Mouse (Mus musculus): ENCODE results near the gene Bcor. TPM values are rescaled to one million over a fixed set of nuclear protein-coding genes. Genes with fewer than 3 reads are reported as not detected.

Gene Bcor
- polyA plus RNA-seq, 1 experiment from 2014 or later, result 24.6 TPM

DNA sequence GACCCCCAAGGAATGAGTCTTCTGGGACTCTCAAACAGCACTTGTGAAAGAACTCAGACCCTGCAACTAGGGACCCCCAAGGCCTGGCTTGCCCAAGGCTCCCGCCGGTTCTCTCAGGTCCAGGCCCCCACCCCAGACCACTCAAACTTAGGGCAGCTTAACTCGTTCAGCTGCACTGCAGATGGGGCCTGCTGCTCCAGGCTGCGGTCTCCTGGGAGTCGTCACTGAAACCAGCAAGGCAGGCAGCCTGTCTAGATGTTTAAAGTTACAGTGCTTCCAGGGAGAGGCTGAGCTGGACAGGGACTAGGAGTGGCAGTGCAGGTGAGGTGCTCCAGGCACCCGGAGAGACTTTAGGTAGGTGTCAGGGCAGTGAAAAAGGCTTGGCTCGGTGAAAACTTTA, 21.9 kb downstream of the Bcor start:
- H3K4me1 ChIP-seq (replicated peaks; ENCODE audit: control insufficient read depth, insufficient read depth, low read length), result no peaks in the 10 kb centered on the region
- no peak overlapping the region for H3K4me3 ChIP-seq (ENCODE audit: low read depth, low read length)
- H3K4me2 ChIP-seq (replicated peaks; ENCODE audit: low read depth, low read length), result no peak overlapping the region
- no peaks in the 10 kb centered on the region for H3K9me3 ChIP-seq (ENCODE audit: control insufficient read depth, low read length)
- H3K27ac ChIP-seq (ENCODE audit: low read depth, low read length), result peak overlapping the region; percentile 87; the same call in 1 of the 2 replicates
- no peak overlapping the region for H3K9ac ChIP-seq (ENCODE audit: low read depth, low read length)
- DNase-seq (ENCODE audit: low spot score), result peak; percentile 41
- WGBS, result 6% methylated on average over 7 of the region's 7 CpGs
- no peaks in the 10 kb centered on the region for H3K36me3 ChIP-seq (ENCODE audit: control insufficient read depth, insufficient read depth, low read length)
- peaks cover 52% of the 10 kb centered on the region for H3K27me3 ChIP-seq (ENCODE audit: control insufficient read depth, insufficient read depth, low read length)
- ATAC-seq (ENCODE audit: low FRiP score), result no peak

- Histone ChIP-seq H3K4me3 (ENCODE audit: low read depth, low read length) (peak overlapping the region; percentile 28), H3K36me3 (ENCODE audit: control insufficient read depth, insufficient read depth, low read length) (no peaks in the 10 kb centered on the region), H3K9ac (ENCODE audit: low read depth, low read length) (peak overlapping the region; percentile 32), H3K27me3 (ENCODE audit: control insufficient read depth, insufficient read depth, low read length) (peaks cover 61% of the 10 kb centered on the region), H3K4me2 (replicated peaks; ENCODE audit: low read depth, low read length) (peak overlapping the region; percentile 65), H3K9me3 (ENCODE audit: control insufficient read depth, low read length) (no peaks in the 10 kb centered on the region), H3K4me1 (replicated peaks; ENCODE audit: control insufficient read depth, insufficient read depth, low read length) (no peaks in the 10 kb centered on the region), H3K27ac (ENCODE audit: low read depth, low read length) (peak overlapping the region; percentile 87)
- ATAC-seq (ENCODE audit: low FRiP score) (peak; percentile 6; the same call in 1 of the 2 replicates), DNase-seq (ENCODE audit: low spot score) (peak; percentile 47)
- WGBS, result 7% methylated on average over 24 of the region's 25 CpGs
Observed at GRCm38 (mm10) chrX:12137121-12137521, 23.0 kb downstream of the Bcor start.

- Histone ChIP-seq H3K9ac (ENCODE audit: low read depth, low read length) (peak overlapping the region; percentile 32), H3K4me1 (replicated peaks; ENCODE audit: control insufficient read depth, insufficient read depth, low read length) (no peaks in the 10 kb centered on the region), H3K27ac (ENCODE audit: low read depth, low read length) (peak overlapping the region; percentile 87), H3K36me3 (ENCODE audit: control insufficient read depth, insufficient read depth, low read length) (no peaks in the 10 kb centered on the region), H3K27me3 (ENCODE audit: control insufficient read depth, insufficient read depth, low read length) (peaks cover 63% of the 10 kb centered on the region), H3K9me3 (ENCODE audit: control insufficient read depth, low read length) (no peaks in the 10 kb centered on the region), H3K4me2 (replicated peaks; ENCODE audit: low read depth, low read length) (peak overlapping the region; percentile 65), H3K4me3 (ENCODE audit: low read depth, low read length) (peak overlapping the region; percentile 28)
- peak; percentile 62 for DNase-seq (ENCODE audit: low spot score)
- under 1% methylated on average over 46 of the region's 50 CpGs for WGBS
- peak; percentile 30 for ATAC-seq (ENCODE audit: low FRiP score)
Observed at GRCm38 (mm10) chrX:12136261-12137101, 23.7 kb downstream of the Bcor start.

GRCm38 (mm10) chrX:12135121-12136111, 24.7 kb downstream of the Bcor start:
- Histone ChIP-seq H3K9me3 (ENCODE audit: control insufficient read depth, low read length) (no peaks in the 10 kb centered on the region), H3K27me3 (ENCODE audit: control insufficient read depth, insufficient read depth, low read length) (peaks cover 73% of the 10 kb centered on the region), H3K4me2 (replicated peaks; ENCODE audit: low read depth, low read length) (peak overlapping the region; percentile 65), H3K4me3 (ENCODE audit: low read depth, low read length) (peak overlapping the region; percentile 28), H3K4me1 (replicated peaks; ENCODE audit: control insufficient read depth, insufficient read depth, low read length) (0 out of 2 replicates have a peak, but pooled peaks cover 2% of the 10 kb centered on the region), H3K27ac (ENCODE audit: low read depth, low read length) (peak overlapping the region; percentile 87), H3K36me3 (ENCODE audit: control insufficient read depth, insufficient read depth, low read length) (no peaks in the 10 kb centered on the region), H3K9ac (ENCODE audit: low read depth, low read length) (peak overlapping the region; percentile 47)
- WGBS, result under 1% methylated on average over 32 of the region's 75 CpGs
- DNase-seq (ENCODE audit: low spot score) (peak; percentile 78), ATAC-seq (ENCODE audit: low FRiP score) (peak; percentile 51)

DNA sequence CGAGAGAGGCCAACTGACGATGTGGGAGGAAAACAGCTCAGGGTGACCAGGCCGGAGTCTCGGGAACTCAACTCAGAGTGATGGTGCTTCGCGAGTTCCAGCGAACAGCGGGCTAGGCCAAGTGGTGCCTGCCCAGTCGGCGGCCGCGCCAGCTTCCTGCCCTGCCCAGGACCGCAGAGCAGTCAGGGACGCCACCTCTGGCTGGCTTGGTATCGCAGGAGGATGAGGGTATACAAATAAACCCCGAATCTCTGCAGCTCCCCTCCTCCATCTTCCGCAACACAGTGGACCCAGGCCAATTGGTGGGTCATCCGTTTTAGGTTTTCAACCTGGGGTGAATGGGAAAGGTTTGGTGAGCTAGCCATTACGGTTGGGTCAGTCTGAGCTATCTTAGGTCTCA, 25.6 kb downstream of the Bcor start:
- peaks cover 72% of the 10 kb centered on the region for H3K27me3 ChIP-seq (ENCODE audit: control insufficient read depth, insufficient read depth, low read length)
- no peaks in the 10 kb centered on the region for H3K36me3 ChIP-seq (ENCODE audit: control insufficient read depth, insufficient read depth, low read length)
- no peak for ATAC-seq (ENCODE audit: low FRiP score)
- DNase-seq (ENCODE audit: low spot score), result peak; percentile 69
- H3K4me3 ChIP-seq (ENCODE audit: low read depth, low read length), result no peak overlapping the region
- 0 out of 2 replicates have a peak overlapping the region, but pooled peaks have one; percentile 11 for H3K9ac ChIP-seq (ENCODE audit: low read depth, low read length)
- H3K4me2 ChIP-seq (replicated peaks; ENCODE audit: low read depth, low read length), result peak overlapping the region; percentile 65; the same call in 1 of the 2 replicates
- H3K9me3 ChIP-seq (ENCODE audit: control insufficient read depth, low read length), result no peaks in the 10 kb centered on the region
- peak overlapping the region; percentile 87 for H3K27ac ChIP-seq (ENCODE audit: low read depth, low read length)
- 0 out of 2 replicates have a peak, but pooled peaks cover 3% of the 10 kb centered on the region for H3K4me1 ChIP-seq (replicated peaks; ENCODE audit: control insufficient read depth, insufficient read depth, low read length)
- 3% methylated on average over 17 of the region's 19 CpGs for WGBS

- Histone ChIP-seq H3K9me3 (ENCODE audit: control insufficient read depth, low read length) (no peaks in the 10 kb centered on the region), H3K4me1 (replicated peaks; ENCODE audit: control insufficient read depth, insufficient read depth, low read length) (0 out of 2 replicates have a peak, but pooled peaks cover 5% of the 10 kb centered on the region), H3K4me2 (replicated peaks; ENCODE audit: low read depth, low read length) (peak overlapping the region; percentile 65), H3K36me3 (ENCODE audit: control insufficient read depth, insufficient read depth, low read length) (no peaks in the 10 kb centered on the region), H3K27me3 (ENCODE audit: control insufficient read depth, insufficient read depth, low read length) (peaks cover 70% of the 10 kb centered on the region), H3K9ac (ENCODE audit: low read depth, low read length) (peak overlapping the region; percentile 42), H3K4me3 (ENCODE audit: low read depth, low read length) (peak overlapping the region; percentile 23), H3K27ac (ENCODE audit: low read depth, low read length) (peak overlapping the region; percentile 68)
- DNase-seq (ENCODE audit: low spot score), result no peak
- ATAC-seq (ENCODE audit: low FRiP score), result no peak
- WGBS, result 2% methylated on average over 16 of the region's 21 CpGs
Observed at GRCm38 (mm10) chrX:12133836-12134431, 26.2 kb downstream of the Bcor start.

DNA sequence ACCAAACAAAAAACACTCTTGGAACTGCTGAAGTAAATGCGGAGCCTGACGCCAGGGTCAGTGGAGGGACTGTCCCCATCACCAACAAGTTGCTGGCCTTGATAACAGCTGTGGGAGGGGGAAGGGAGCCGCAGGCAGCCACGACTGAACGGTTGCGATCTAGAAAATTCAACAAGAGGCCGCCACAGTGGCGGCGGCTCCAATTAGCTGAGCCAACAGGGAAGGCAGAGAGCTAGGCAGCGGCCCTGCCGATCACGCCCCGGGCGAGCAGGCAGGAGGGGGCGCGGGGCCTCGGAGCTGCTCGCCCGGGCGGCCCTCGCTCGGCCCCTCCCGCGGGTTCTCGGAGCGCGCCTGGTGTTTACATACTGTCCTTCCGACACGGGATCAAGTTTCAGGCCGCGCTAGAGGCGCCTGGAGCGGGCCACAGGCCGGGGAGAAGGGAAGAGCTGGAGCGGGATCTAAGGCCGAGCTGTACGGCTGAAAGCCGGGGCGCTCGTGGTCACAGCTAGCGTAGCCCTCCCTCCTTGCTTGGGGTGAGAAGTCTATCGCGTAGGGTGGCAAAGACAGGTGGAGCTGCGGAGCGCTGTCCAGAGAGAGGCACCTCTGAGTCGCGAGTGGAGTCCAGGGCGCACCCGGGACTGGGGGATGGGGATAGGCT, 26.8 kb downstream of the Bcor start:
- H3K4me2 ChIP-seq (replicated peaks; ENCODE audit: low read depth, low read length), result peak overlapping the region; percentile 65
- H3K9me3 ChIP-seq (ENCODE audit: control insufficient read depth, low read length), result no peaks in the 10 kb centered on the region
- H3K9ac ChIP-seq (ENCODE audit: low read depth, low read length), result peak overlapping the region; percentile 42
- 0 out of 2 replicates have a peak, but pooled peaks cover 5% of the 10 kb centered on the region for H3K4me1 ChIP-seq (replicated peaks; ENCODE audit: control insufficient read depth, insufficient read depth, low read length)
- peak overlapping the region; percentile 23 for H3K4me3 ChIP-seq (ENCODE audit: low read depth, low read length)
- H3K27ac ChIP-seq (ENCODE audit: low read depth, low read length), result peak overlapping the region; percentile 68
- DNase-seq (ENCODE audit: low spot score) (peak; percentile 65), ATAC-seq (ENCODE audit: low FRiP score) (peak; percentile 12; the same call in 1 of the 2 replicates)
- H3K27me3 ChIP-seq (ENCODE audit: control insufficient read depth, insufficient read depth, low read length), result peaks cover 74% of the 10 kb centered on the region
- no peaks in the 10 kb centered on the region for H3K36me3 ChIP-seq (ENCODE audit: control insufficient read depth, insufficient read depth, low read length)
- under 1% methylated on average over 45 of the region's 49 CpGs for WGBS
